Mouse (Mus musculus) heart, adult 9 months (tissue): Measurements from ENCODE around the gene Slc23a2.

Experiments
- DNase-seq, 2 experiments: peaks; one replicate each; pipeline ENCODE4 v3.0.0; 2022; ENCODE audit warnings: low spot score in 2 of 2

Slc23a2 gene

DNA sequence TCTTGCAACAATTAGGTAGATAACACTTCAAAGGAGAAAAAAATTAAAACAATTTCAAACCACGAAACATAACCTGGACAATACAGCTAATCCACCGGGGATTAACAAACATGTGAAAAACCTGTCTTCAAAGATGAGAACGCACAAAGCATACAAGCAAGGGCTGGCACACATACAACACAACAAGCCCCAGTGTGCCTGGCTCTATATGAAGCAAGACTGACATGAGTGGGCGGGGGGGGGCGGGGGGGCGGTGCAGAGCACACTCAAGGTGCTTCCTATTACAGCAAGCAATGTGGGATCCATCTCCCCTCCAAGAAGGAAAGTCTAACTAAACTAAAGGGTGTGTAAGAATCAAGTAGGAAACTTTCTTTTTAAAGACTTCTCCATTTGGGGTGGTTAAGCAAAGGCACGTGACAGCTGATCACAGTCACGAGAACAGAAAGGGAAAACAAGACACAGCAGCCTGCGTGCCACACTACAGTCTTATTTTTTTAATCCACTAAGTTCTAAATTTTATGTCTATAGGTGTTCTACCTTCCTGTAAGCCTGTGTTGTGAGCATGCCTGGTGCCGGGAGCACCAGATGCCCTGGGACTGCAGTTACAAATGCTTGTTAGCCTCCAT is 42.3 kb downstream of the Slc23a2 start:
- peak in 1 of 2 experiments; percentile 38 for DNase-seq

DNA sequence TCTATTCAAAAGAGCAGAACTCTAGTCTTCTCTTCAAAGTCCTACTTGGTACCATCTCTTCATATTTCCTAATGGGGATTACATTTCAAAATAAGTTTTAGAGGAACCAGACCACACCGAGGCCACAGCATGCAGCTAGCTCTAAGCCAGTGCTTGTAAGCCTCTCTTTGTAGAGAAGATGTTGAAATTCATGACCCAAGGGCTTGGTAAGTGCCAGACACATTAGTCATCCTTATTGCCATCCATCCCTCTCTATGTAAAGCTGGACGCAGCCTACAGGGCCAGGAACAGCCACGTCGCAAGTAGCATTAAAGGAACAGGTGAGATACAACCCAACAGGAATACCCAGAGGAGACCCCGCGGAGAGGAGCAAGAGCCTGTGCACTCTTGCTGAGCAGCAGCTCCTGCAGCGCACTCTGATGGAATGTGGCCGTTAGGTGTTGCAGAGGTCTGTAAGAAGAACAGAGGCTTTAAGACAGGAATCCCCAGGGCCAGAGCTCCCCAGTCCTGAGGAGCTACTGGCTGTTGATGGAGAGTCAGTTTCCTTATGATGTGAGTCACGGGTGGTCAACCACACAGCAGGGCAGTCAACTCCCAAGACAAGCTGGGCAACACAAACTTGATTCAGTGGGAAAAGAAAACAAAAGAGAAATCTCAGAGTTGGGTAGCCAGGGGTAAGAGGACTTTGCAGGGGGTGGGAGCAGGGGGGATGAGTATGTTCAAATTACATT is 45.8 kb downstream of the Slc23a2 start:
- no peak for DNase-seq

DNA sequence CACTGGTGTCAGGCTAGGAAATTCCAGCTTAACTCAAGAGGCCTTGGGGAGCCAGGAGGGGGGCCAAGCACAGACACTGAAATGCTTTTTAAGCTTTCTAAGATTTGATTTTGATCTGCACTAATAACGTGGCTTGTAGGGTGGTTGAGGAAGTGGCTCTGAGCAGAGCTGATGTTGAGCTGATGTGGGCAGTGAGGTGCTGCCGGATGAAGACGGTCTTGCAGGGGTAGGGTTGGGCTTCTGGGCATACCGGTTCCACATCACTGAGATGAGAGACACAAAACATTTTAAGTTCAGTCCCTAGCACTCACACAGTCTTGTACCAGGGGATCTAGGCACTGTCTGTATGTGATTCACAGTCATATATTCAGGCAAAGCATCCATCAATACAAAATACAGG is 46.5 kb downstream of the Slc23a2 start:
- DNase-seq = no peak

DNA sequence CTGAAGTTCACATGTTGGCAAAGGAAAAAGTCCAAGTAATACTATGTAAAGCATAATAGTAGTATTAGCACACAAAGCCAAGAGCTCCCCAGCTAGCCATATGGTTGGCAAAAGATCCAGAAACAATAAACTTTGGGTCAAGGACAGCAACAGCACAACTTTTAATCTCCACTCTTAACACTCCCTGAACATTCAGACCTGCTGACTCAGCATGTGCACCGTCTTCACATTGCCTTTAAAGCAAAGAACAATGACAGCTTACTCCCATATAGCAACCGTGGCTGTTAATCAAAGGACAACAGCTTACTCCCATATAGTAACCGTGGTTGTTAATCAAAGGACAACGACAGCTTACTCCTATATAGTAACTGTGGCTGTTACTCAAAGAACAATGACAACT is 48.3 kb downstream of the Slc23a2 start:
- DNase-seq = no peak

DNA sequence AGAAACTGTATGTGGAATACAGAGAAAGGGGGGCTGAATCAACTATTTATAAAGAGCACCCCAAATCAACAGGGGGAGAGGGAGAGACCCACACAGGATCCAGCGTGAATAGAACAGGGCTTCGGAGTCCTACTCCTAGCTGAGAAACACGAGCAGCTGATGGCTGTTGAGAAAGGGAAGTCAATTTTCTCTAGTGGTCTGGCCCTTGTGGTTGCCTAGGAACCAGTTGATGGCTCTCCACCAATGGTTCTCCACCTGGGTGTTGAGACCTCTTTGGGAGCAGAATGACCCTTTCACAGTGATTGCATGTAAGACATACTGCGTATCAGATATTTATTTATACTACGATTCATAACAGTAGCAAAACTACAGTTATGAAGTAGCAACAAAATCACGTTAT is 49.1 kb downstream of the Slc23a2 start:
- no peak for DNase-seq

DNA sequence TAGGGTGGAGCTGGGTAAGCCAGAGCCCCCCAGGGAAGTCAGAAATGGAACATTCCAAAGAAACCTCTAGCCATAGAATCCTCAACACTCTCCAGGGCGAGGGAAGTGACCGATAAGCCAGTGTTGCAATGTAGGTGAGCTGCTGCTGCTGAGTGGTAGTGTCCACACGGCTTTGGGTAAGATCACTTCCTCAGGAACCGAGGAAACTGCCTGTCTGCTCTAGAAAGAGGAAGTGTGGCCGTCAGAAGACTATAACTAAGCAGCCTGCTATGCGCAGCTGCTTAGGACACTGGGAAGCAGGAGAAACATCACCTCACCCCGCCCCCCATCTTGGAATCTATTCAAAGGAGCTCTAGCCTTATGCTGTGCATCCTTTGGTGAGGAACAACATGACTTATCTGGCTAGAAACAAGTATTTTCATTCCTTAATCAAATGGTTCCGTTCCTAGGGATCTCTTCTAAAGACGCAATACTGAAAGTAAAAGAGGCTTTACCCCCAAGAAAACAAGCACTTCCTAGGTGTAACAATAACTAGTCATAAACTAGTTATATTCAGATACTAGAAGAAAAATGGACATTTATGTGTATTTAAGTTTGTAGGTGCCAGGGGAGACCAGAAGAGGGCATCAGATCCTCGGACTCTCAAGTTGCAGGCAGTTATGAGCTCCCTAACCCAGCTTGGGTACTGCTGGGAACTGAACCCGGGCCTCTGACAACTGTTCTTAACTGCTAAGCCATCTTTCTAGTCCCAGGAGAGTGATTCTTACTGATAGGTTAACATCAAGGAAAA is 50.3 kb downstream of the Slc23a2 start:
- peak; percentile 40 to 64 for DNase-seq

DNA sequence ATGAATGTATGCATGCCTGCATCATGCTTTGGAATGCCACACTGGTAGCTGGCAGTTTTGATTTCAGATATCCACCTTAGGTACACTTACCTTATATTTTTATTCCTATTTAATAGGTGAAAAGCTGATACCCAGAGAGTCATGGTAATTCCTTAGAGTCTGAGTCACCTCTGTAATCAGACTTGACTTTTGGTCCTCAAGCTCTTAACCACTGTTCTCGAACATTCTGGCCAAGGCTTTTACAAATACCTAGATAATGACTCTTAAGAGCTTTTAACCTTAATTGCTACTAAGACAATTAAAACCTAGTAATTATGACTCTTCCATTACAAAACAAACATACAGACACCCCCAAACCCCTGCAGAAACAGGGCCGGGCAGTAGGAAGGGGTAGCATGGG is 51.2 kb downstream of the Slc23a2 start:
- DNase-seq = no peak

DNA sequence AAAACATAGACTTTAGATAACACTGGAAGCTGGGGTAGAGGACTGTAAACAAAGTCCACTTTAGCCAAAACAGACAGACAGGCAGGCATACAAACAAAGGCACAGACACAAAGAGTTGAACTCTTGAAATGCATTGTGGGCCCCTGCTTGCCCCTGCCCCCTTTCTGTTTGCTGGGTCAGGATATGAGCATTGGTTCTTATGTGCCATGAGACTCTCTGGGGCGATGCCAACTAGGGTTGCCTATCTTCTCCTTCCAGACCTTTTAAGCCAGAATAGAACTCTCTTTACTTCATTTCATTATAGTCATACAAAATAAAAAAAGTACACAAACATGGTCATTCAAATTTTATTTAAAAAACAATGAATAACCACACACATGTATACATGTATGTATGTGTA is 51.6 kb downstream of the Slc23a2 start:
- no peak for DNase-seq

DNA sequence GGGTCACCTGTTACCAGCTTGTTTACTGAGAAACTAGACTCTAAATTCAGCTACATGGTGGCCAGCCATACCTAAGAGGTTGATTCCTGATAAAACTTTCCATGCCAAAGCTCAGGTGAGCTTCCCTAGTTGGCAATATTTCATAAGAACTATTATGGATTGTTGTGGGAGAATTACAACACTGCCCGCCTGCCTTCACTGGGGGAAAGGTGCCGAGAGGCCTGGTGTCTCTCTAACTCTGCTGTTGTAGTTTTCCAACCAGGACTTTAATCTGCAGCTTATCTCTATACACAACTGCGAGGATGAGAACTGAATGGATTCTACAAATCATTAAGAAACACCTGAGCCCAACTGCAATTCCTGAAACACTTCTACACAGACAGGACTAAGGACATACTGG is 52.2 kb downstream of the Slc23a2 start:
- DNase-seq = no peak

DNA sequence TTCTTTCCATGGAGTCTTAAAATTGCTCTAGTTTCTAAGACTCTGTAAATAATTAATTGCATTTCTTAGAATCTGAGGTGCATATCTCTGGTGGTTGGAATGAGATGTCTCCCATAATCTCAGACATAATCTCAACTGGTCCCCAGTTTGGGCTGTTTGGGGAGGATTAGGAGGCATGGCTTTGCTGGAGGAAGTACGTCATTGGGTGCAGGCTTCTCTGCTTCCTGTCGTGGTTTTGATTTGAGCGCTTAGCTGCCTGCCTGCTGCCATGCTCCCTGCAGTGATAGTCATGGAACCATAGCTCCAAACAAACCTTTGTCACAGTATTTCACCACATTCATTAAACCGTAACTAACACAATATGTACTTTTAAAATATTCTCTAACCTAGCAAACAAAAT is 53.2 kb downstream of the Slc23a2 start:
- no peak for DNase-seq

DNA sequence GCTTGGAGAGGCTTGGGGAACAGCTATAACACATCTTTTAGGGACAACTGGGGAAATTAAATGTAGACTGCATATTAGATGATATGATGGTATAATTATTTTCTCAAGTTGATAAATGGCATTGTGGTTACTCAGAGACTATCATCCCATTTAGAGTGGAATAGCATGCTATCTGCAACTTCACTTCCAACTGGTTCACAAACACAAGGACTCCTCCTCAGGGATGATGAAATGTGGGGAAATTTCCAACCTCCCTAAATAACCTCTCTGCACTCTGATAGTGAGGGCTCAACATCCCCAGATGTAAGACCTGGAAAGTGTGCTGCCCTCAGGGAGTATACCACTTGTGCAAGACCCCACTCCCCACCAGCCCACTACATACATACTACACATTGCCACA is 60.1 kb downstream of the Slc23a2 start:
- no peak for DNase-seq

DNA sequence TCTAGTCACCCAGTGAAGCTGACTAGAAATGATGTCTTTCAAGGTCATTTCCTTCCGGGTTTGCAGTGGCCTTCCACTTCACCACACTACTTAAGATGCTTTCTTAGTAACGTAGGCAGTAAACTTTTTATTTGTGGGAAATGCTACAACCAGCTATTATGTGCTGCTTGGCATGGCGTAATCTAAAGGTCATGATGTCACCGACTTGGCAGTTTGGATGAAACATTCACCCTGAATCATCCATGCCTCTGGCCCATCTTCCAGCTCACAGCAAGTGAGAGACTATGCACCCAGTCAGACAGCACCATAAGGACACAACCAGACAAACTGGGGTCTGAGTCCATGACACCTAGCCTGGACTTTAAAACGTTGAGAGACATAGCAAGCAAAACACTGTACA is 60.5 kb downstream of the Slc23a2 start:
- peak in 1 of 2 experiments; percentile 23 for DNase-seq

DNA sequence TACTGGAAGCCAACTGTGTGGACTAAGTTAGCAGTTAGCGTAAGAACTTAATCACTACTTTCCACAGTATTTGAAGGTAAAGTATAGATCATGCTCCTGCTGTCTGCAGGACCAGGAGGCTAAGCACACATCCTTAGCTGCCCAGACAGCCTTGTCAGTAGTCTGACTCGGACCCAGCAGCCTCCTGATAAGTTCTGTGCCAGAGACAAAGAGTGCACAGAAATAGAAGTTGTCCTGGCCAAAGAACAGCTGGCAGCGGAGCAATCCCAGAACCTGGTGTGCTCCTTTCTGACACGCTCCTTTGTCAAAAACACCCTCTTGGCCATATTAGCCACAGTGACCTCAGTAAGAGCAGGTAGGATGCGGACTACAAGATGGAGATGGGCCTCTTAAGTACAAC is 65.8 kb downstream of the Slc23a2 start:
- DNase-seq = peak; percentile 50 to 69

DNA sequence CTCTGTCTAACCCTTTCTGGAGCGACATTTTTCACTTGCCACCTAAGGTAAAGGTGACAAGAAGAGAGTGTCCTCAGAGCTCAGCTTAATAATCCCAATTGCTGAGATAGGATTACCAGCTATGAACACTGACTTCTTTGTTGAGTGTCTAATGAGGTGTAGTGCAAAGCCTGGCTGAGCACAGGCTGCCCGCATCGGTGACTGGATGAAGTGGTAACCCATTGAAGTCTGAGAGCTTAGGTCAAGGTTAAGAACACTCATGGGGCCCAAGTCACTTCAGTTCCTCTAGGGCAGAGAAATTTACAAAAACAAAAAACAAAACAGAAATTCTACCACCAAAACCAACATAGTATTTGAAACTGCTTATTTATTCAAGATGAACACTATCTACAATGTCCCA is 71.9 kb downstream of the Slc23a2 start:
- DNase-seq = no peak

DNA sequence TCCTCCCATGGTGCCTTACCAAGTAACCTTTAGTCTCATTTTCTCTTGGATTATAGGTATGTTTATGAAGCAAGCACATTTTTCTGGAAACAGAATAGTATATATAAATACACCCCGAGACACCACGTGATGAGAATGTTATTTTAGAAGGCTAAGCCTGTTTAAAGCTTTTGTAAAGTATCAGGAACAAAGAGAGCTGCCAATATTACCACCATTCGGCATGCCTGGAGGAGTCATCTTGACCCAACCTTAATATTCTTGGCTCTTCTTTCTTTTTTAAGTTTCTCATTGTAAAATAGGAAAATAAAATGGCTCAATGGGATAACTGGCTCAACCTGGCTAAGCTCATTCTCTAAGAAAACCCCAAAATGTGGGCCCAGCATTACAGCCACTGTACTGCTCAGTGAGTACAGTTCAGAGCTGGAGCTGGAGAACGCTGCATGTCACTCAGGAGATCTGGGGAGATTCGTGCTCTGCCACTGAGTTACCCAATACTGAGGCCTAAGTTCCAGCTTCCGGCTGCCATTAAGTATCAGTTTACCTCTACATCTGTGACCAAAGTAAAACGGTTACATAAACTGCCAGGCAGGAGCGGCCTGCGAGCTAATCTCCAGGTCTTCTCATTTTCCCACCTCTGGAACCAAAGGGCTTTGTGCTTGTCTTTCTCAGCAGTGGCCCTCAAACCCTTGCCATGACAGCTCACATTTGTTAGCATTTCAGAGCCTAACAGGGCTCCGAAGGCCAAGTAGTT is 74.7 kb downstream of the Slc23a2 start:
- DNase-seq = no peak

DNA sequence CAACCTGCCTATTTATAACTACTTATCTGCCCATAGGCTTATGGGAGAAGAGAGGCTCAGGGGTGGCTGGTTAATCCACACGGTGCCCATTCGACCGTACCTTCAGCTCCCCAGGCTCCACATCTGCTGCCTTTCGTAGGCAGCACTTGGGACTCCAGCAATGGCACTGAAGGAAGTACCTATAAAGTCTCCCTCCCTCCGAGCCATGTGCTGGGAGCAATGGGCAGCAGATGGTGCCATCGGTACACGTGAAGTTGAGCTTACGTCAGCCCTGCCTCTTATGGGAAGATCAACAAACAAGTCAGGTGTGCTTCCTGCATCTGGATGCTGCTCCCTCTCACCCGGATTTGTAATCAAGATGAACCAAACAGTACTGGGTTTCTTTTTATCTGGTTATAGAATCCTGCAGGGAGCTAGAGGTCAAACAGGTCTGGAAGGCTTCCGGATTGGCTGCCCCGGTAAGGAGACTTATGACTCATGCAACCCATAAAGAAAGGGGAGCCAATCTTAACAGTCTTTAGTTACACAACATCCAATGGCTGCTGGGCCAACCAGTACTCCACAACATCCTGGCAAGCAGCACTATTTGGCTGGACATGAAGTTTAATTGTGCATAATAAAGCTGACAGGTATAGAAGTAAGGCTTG is 80.6 kb downstream of the Slc23a2 start:
- no peak for DNase-seq

DNA sequence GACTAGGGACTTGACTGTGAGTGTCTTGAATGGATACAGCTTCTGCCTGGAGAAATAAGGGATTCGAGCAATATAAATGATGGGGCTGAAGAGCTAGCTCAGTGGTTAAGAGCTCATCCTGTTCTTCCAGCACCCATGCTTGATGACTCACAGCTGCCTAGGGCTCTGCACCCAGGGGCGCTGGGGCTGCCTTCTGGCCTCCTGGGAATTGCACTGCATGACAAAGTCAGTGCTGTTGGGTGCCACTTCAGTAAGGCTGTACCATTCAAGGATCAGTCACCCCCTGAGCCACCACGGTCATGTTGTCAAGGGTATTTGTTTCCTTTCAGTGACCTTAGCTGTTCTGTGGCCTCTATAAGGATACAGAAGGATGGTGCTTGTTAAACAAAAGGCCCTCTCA is 81.1 kb downstream of the Slc23a2 start:
- DNase-seq = no peak

DNA sequence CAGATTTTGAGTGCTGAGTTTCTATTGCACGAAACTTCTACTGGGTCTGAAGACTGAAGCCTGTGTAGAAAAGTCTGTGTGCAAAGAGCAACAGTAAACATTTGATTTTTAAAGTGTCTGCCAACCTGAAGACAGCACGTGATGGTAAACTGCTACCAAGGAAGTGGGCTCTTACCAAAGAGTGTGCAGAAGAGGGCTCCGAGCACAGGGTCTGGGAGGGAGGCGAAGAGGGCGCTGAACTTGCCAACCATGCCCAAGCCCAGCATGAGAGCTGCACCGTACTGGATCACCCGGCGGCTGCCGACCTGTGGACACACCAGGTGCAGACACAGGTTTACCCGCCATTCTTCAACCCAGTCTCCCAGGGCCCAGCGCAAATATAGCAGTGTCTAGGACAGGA is 83.0 kb downstream of the Slc23a2 start:
- DNase-seq = no peak

DNA sequence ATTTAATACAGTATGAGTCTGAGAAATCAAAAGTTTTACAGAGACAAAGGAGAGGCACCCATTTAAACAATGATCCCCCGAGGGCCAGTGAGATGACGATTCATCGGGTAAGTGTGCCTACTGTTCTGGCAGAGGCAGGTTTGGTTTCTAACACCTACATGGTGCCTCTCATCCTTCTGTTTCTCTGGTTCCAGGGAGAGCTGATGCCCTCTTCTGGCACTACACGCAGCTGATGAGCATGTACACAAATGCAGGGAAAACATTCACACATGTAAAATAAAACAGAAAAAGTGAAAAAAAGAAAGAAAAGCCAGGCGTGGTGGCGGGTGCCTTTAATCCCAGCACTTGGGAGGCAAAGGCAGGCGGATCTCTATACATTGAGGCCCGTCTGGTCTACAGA is 85.0 kb downstream of the Slc23a2 start:
- no peak for DNase-seq

DNA sequence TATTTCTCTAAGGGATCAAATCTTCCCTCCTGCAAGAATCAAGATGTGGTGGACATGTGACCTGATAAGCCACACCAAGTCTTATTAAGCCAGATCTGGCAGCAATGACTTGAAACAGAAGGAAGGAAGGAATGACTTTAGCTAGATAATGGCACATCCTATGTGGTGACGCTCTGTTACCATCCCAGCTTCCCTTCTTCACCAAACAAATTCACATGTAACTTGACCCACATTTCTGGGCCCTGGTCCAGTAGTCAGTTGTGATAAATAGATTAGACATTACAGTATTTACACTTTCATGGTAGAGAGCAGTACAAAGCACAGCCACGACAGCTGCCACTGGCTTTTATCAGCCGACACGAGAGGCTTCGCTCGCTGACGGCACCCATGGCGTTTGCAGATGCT is 89.6 kb downstream of the Slc23a2 start:
- DNase-seq = no peak

DNA sequence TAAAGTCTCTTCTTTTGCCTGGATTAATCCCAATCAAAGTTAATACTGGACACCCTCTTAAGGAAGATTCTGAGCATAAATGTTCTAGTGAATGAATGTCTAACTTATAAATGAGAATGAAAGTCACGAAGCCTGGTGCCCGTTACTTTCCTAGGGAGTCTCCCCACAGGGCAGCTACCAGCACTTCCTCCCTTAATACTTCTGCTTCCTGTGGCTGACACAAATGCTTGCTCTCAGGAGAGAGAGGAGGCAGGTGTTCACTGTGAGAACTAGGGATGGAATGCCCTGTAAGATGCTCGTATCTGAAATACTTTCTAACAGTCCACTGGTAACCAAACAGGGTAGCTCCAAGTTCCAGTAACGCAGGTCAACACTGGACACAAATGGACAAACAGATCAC is 91.1 kb downstream of the Slc23a2 start:
- DNase-seq = no peak

DNA sequence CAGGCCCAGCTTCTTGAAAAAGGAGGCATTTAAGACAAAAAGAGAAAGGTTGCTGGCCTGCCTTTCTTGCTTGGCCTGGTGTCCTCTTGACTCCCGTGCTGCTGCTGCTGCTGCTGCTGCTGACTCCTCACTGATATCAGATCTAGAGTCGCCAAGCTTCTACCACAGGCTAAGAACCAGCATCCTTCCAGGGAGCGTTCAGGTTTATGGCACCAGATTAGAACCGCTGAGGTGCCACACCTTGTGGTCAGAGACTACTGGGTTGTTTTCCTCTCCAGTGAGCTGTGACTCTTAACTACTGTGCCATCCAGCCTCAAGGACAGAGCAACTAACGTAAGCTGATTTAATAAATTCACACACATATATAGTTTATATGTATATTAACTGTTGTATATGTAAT is 93.1 kb downstream of the Slc23a2 start:
- no peak for DNase-seq
